Mouse (Mus musculus) testis, adult 2 months (tissue): ENCODE measurements around the gene Agpat2. TPM values are rescaled to one million over a fixed set of nuclear protein-coding genes. Genes with fewer than 3 reads are reported as not detected.

Experiments used
- H3K27ac ChIP-seq: fragments of 200-500 bp; 2 replicates; pipeline ENCODE4 v1.5.1; 2012; ENCODE audit warnings: low read depth, low read length; ENCODE audit not compliant: control insufficient read depth, insufficient read depth
- H3K27me3 ChIP-seq: fragments of 200-500 bp; 2 replicates; pipeline ENCODE4 v1.6.1; 2012; ENCODE audit warnings: mild to moderate bottlenecking, low read length, moderate library complexity; ENCODE audit not compliant: control insufficient read depth, insufficient read depth
- H3K36me3 ChIP-seq: fragments of 200-500 bp; 2 replicates; pipeline ENCODE4 v1.6.1; 2012; ENCODE audit warnings: mild to moderate bottlenecking, low read length; ENCODE audit not compliant: control insufficient read depth, insufficient read depth
- H3K4me1 ChIP-seq: fragments of 200-500 bp; 2 replicates; pipeline ENCODE4 v1.6.1; 2012; ENCODE audit warnings: low read length; ENCODE audit not compliant: control insufficient read depth, insufficient read depth
- H3K4me3 ChIP-seq: fragments of 200-500 bp; 2 replicates; pipeline ENCODE4 v1.5.1; 2012; ENCODE audit warnings: low read depth, mild to moderate bottlenecking, low read length, moderate library complexity, mixed read lengths; ENCODE audit not compliant: control insufficient read depth
- CTCF ChIP-seq: fragments of 200-500 bp; IDR thresholded peaks from 2 replicates; pipeline ENCODE4 v1.5.1; 2012; ENCODE audit warnings: low read depth, mild to moderate bottlenecking, inconsistent platforms, low read length, moderate library complexity; ENCODE audit not compliant: control insufficient read depth, insufficient read depth, insufficient replicate concordance
- POLR2A ChIP-seq: fragments of 200-500 bp; IDR thresholded peaks from 2 replicates; pipeline ENCODE4 v1.6.1; 2012; ENCODE audit warnings: low read depth, mild to moderate bottlenecking, inconsistent platforms, low read length, moderate library complexity; ENCODE audit not compliant: control insufficient read depth
- polyA plus RNA-seq: library from polyadenylated mRNA; depleted of rRNA; stranded (reverse); fragments of >200 nt; gene quantifications from 2 replicates; pipeline ENCODE4 v1.2.3, GENCODE M21; 2012

The Agpat2 gene
- polyA plus RNA-seq, 1 experiment: 223 TPM

DNA sequence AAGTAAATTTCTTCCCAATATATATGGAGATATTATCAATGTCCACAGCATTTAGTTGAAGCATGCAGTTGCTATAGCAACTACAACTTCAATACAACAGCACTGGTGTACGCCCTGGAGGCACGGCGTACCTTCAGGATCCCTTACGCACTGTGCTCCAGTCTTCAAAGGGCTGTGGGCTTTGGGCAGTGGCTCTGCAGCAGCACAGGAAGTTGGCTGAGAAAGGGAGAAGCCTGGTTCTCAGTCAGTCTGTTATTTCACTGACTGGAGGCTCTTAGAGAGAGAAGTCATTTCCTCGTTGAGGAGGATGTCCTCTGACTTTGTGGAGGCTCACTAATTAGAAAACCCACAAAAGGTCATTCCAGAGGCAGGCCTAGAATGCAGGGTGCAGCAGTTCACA lies 18.8 kb upstream of the Agpat2 start:
- H3K27ac ChIP-seq: no peak overlapping the region
- H3K4me1 ChIP-seq: no peaks in the 10 kb centered on the region; the same call in 1 of the 2 replicates

DNA sequence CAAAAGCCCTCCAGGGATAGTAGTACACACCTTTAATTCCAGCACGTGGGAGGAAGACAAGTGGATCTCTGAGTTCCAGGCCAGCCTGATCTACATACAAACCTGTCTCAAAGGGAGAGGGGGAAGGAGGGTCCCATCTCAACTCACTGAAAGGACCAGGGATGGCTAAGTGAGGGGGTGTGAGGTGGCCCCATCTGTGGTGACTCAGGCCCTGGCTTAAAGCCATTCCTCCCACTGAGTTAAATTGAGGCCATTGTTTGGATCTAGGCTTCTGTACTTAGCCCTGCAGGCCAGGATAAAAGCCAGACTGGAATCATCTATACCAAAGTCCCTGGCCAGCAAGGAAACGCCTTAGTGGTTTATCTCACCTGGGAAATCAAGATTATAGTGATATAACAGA lies 17.0 kb upstream of the Agpat2 start:
- Histone ChIP-seq H3K4me3 (no peak overlapping the region), H3K27me3 (no peaks in the 10 kb centered on the region), H3K36me3 (no peaks in the 10 kb centered on the region), H3K4me1 (no peaks in the 10 kb centered on the region), H3K27ac (no peak overlapping the region)
- TF ChIP-seq POLR2A: no peak
- TF ChIP-seq CTCF: no peak

More for the DNA sequence above, 18.8 kb upstream of the Agpat2 start:
- TF ChIP-seq POLR2A (no peak), CTCF (no peak)
- Histone ChIP-seq H3K36me3 (no peaks in the 10 kb centered on the region), H3K4me3 (no peak overlapping the region), H3K27me3 (no peaks in the 10 kb centered on the region)

GRCm38 (mm10) chr2:26617928-26618327 lies 13.7 kb upstream of the Agpat2 start:
- H3K27ac ChIP-seq: no peak overlapping the region
- TF ChIP-seq CTCF: no peak
- TF ChIP-seq POLR2A: no peak
- no peaks in the 10 kb centered on the region for H3K36me3 ChIP-seq
- no peaks in the 10 kb centered on the region for H3K27me3 ChIP-seq
- H3K4me1 ChIP-seq: no peaks in the 10 kb centered on the region
- H3K4me3 ChIP-seq: no peak overlapping the region

DNA sequence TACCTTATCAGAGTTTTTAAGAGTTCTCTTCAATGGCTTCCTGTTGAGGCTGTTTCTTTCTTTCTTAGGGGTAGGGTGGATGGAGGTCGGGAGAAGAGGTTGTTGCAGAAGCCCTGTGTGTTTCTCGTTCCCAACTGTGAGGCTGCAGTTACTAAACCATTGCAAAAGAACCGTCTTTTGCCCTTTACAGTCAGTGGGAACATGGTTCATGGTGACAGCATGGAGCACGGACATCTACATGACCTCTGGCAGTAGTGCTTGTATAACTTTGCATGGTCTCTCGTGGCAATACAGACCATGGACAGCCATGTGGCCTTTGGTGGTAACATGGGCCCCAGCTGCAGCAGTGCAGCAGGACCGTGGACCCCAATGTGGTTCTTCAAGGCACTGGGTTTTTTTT lies 13.1 kb upstream of the Agpat2 start:
- H3K27ac ChIP-seq: no peak overlapping the region
- no peaks in the 10 kb centered on the region for H3K36me3 ChIP-seq
- no peaks in the 10 kb centered on the region for H3K4me1 ChIP-seq
- no peak overlapping the region for H3K4me3 ChIP-seq
- TF ChIP-seq CTCF: no peak
- TF ChIP-seq POLR2A: no peak
- no peaks in the 10 kb centered on the region for H3K27me3 ChIP-seq

DNA sequence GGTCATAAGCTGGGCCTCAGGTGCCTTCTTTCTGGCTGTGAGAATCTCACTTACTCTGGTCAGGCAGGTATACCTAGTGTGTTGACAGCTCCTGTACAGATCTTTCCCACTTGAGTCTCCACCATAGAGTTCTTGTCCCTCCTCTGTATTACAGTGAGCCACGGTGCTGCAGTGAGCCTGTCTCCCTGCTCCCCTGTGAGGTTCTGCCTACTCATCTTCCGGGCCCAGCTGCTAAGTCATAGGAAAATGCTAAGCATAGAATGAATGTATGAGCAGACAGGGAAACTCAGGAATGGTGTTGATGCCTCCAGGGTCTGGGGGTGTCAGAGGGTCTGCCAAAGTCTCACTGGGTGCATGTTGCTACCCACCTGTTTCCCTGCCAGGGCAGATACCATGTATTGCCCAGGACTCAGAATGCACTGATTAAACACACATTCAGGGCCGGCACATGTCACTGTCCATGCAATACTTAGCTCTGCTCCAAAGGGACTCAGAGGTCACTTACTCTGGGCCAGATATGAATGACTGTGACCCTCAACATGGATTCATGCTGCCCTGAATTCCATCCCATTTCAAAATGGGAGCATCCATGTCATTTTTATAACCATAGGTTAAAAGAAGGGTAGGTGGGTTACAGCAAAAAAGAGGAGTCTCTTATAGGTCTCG lies 11.4 kb upstream of the Agpat2 start:
- TF ChIP-seq CTCF (no peak), POLR2A (no peak)
- no peaks in the 10 kb centered on the region for H3K27me3 ChIP-seq
- H3K36me3 ChIP-seq: no peaks in the 10 kb centered on the region
- no peak overlapping the region for H3K4me3 ChIP-seq
- H3K4me1 ChIP-seq: no peaks in the 10 kb centered on the region
- no peak overlapping the region for H3K27ac ChIP-seq

- Histone ChIP-seq H3K27ac (no peak overlapping the region), H3K4me1 (no peaks in the 10 kb centered on the region), H3K36me3 (no peaks in the 10 kb centered on the region), H3K27me3 (no peaks in the 10 kb centered on the region), H3K4me3 (no peak overlapping the region)
- TF ChIP-seq POLR2A (no peak), CTCF (no peak)
These were observed 10.7 kb upstream of the Agpat2 start for GRCm38 (mm10) chr2:26614903-26615302.

- H3K27ac ChIP-seq: no peak overlapping the region
- H3K4me3 ChIP-seq: no peak overlapping the region
- H3K4me1 ChIP-seq: no peaks in the 10 kb centered on the region; the same call in 1 of the 2 replicates
- no peaks in the 10 kb centered on the region for H3K27me3 ChIP-seq
- H3K36me3 ChIP-seq: no peaks in the 10 kb centered on the region
- TF ChIP-seq CTCF: no peak
- TF ChIP-seq POLR2A: no peak
These were observed 7.7 kb upstream of the Agpat2 start for GRCm38 (mm10) chr2:26611896-26612295.
